Comparison of ENCODE assay signal across 9 mouse cellular contexts in genomic region chr17:59012421-59013090, GRCm38 (mm10). TPM values are rescaled to one million over a fixed set of nuclear protein-coding genes. Genes with fewer than 3 reads are reported as not detected.
DNase-seq lines count a peak whose midpoint lies in the region; ATAC-seq and TF ChIP-seq lines count a peak whose summit lies in the region.
"Had no signal": no experiment of that assay in that cellular context is flagged by ENCODE, and none has a peak within 500 bp of the region (broad histone marks: within the 10 kb centered on the region; RNA-seq: fewer than 3 reads in every experiment).

No protein-coding gene starts in this region.

- H3K9ac ChIP-seq in embryonic facial prominence, embryonic 14.5 days (ENCODE audit: low read depth, low read length): peak overlapping the region; percentile 64
- H3K9ac ChIP-seq in intestine, embryonic 14.5 days (ENCODE audit: low read length): peak overlapping the region; percentile 58
- H3K9ac ChIP-seq in lung, postnatal 0 days (replicated peaks; ENCODE audit: low read depth): peak overlapping the region; percentile 51

- H3K27ac ChIP-seq in embryonic facial prominence, embryonic 14.5 days (replicated peaks; ENCODE audit: low read depth, low read length): no peak overlapping the region
- H3K27ac ChIP-seq in intestine, embryonic 14.5 days (ENCODE audit: low read depth): no peak overlapping the region
- H3K27ac ChIP-seq in lung, postnatal 0 days (ENCODE audit: low read length): no peak overlapping the region

- TF ChIP-seq EP300 in lung, postnatal 0 days (IDR thresholded peaks at IDR 0.05): no peak

- no peaks in the 10 kb centered on the region for H3K36me3 ChIP-seq in embryonic facial prominence, embryonic 14.5 days (ENCODE audit: control insufficient read depth, insufficient read depth, low read length)
- no peaks in the 10 kb centered on the region for H3K36me3 ChIP-seq in intestine, embryonic 14.5 days (ENCODE audit: control insufficient read depth, insufficient read depth, low read length)
- H3K36me3 ChIP-seq in lung, postnatal 0 days (ENCODE audit: insufficient read depth, low read length): no peaks in the 10 kb centered on the region
- H3K36me3 ChIP-seq: G1E had no signal

- no peak for TF ChIP-seq CTCF in lung, postnatal 0 days (IDR thresholded peaks at IDR 0.05)

- H3K4me3 ChIP-seq in embryonic facial prominence, embryonic 14.5 days (ENCODE audit: low read depth, low read length): peak overlapping the region; percentile 50
- H3K4me3 ChIP-seq in intestine, embryonic 14.5 days (ENCODE audit: low read depth, low read length): peak overlapping the region; percentile 53
- H3K4me3 ChIP-seq in lung, postnatal 0 days (ENCODE audit: low read depth, low read length): peak overlapping the region; percentile 58

- WGBS in embryonic facial prominence, embryonic 14.5 days: 10% methylated on average over 15 of the region's 15 CpGs
- 11% methylated on average over 15 of the region's 15 CpGs for WGBS in intestine, embryonic 14.5 days
- 9% methylated on average over 15 of the region's 15 CpGs for WGBS in lung, postnatal 0 days

- peak; percentile 53; the same call in 1 of the 2 replicates for ATAC-seq in frontal cortex, adult (ENCODE audit: low TSS enrichment)
- ATAC-seq in embryonic facial prominence, embryonic 14.5 days (ENCODE audit: low read depth): peak; percentile 76; the same call in 1 of the 2 replicates
- ATAC-seq in intestine, embryonic 14.5 days (replicated peaks; ENCODE audit: low FRiP score, low TSS enrichment, low read depth): peak; percentile 78
- peak; percentile 33 for ATAC-seq in lung, postnatal 0 days

- no peak for DNase-seq in frontal cortex, adult 2 months (ENCODE audit: extremely low spot score in 1 of 2, low spot score in 1 of 2)
- peak; percentile 9 for DNase-seq in ES-CJ7 (ENCODE audit: low read depth, low spot score)
- no peak for DNase-seq in embryonic facial prominence, embryonic 14.5 days (ENCODE audit: low spot score)
- DNase-seq in intestine, embryonic 14.5 days (ENCODE audit: low spot score): no peak
- peak; percentile 7 for DNase-seq in lung, postnatal 0 days (ENCODE audit: low spot score)
- DNase-seq in ovary, adult 18-20 months (ENCODE audit: low spot score): no peak
- no peak for DNase-seq in ovary, postnatal 14 days (ENCODE audit: low spot score)

- no peaks in the 10 kb centered on the region for H3K9me3 ChIP-seq in embryonic facial prominence, embryonic 14.5 days (ENCODE audit: control insufficient read depth, low read length)
- no peaks in the 10 kb centered on the region for H3K9me3 ChIP-seq in intestine, embryonic 14.5 days (ENCODE audit: control insufficient read depth, low read length)
- no peaks in the 10 kb centered on the region for H3K9me3 ChIP-seq in lung, postnatal 0 days (ENCODE audit: low read length)

- H3K27me3 ChIP-seq in embryonic facial prominence, embryonic 14.5 days (replicated peaks; ENCODE audit: control insufficient read depth, insufficient read depth, low read length): no peaks in the 10 kb centered on the region; the same call in 1 of the 2 replicates
- no peaks in the 10 kb centered on the region for H3K27me3 ChIP-seq in intestine, embryonic 14.5 days (replicated peaks; ENCODE audit: control insufficient read depth, insufficient read depth, low read length)
- no peaks in the 10 kb centered on the region for H3K27me3 ChIP-seq in lung, postnatal 0 days (replicated peaks; ENCODE audit: insufficient read depth, low read length)

- no peaks in the 10 kb centered on the region for H3K4me1 ChIP-seq in embryonic facial prominence, embryonic 14.5 days (ENCODE audit: control insufficient read depth, insufficient read depth, low read length)
- H3K4me1 ChIP-seq in intestine, embryonic 14.5 days (replicated peaks; ENCODE audit: control insufficient read depth, insufficient read depth, low read length): no peaks in the 10 kb centered on the region; the same call in 1 of the 2 replicates
- no peaks in the 10 kb centered on the region for H3K4me1 ChIP-seq in lung, postnatal 0 days (ENCODE audit: insufficient read depth, low read depth, low read length)

- peak overlapping the region; percentile 69 for H3K4me2 ChIP-seq in embryonic facial prominence, embryonic 14.5 days (ENCODE audit: low read depth, low read length)
- H3K4me2 ChIP-seq in intestine, embryonic 14.5 days (ENCODE audit: low read length): peak overlapping the region; percentile 87
- H3K4me2 ChIP-seq in lung, postnatal 0 days (replicated peaks; ENCODE audit: low read depth, low read length): peak overlapping the region; percentile 77

RNA-seq across cellular contexts. Expression of gene Nudt12, which starts 0.6 kb away (rescaled TPM):
- 4.7 and 5.1 TPM in 2 replicates for polyA plus RNA-seq in frontal cortex, adult 2 months (2012; rRNA removed)
- polyA plus RNA-seq in embryonic facial prominence, embryonic 14.5 days (2014; fragmentation: Nextera tagmentation; extraction: Ambion mirVana): 3.9 and 4.0 TPM in 2 replicates
- polyA plus RNA-seq in intestine, embryonic 14.5 days (2014; fragmentation: Nextera tagmentation; extraction: Ambion mirVana): 4.8 and 5.2 TPM in 2 replicates
- polyA plus RNA-seq in lung, postnatal 0 days (2015; fragmentation: Nextera tagmentation; extraction: Ambion mirVana): 2.0 and 2.3 TPM in 2 replicates
- polyA plus RNA-seq: G1E had no signal

RNA-seq across cellular contexts. Expression of gene Pdzph1, which starts 21.4 kb away (rescaled TPM):
- polyA plus RNA-seq in frontal cortex, adult 2 months (2012; rRNA removed): 10.4 and 11.2 TPM in 2 replicates
- 0.42 TPM in 1 of 2 replicates, not detected in the other for polyA plus RNA-seq in embryonic facial prominence, embryonic 14.5 days (2014; fragmentation: Nextera tagmentation; extraction: Ambion mirVana)
- polyA plus RNA-seq in intestine, embryonic 14.5 days (2014; fragmentation: Nextera tagmentation; extraction: Ambion mirVana): 0.13 and 0.26 TPM in 2 replicates
- not detected in 2 replicates for polyA plus RNA-seq in lung, postnatal 0 days (2015; fragmentation: Nextera tagmentation; extraction: Ambion mirVana)
- polyA plus RNA-seq: G1E had no signal

Comparison
In these comparisons a context has a peak if more than half of its experiments do, and no peak if none do; other contexts are left out.
1. DNase-seq: peak in ES-CJ7 (single experiment) and lung, postnatal 0 days (single experiment); none in frontal cortex, adult 2 months (0 of 2), embryonic facial prominence, embryonic 14.5 days (single experiment), intestine, embryonic 14.5 days (single experiment), ovary, adult 18-20 months (single experiment) and ovary, postnatal 14 days (single experiment).
2. Peak in every context shown above with its lines, with median percentiles within 50 percentile points of each other: ATAC-seq, H3K4me2 ChIP-seq, H3K4me3 ChIP-seq and H3K9ac ChIP-seq.